Mouse (Mus musculus) bone marrow macrophage, adult 2 months (primary cell): ENCODE measurements around the gene Per1.

Experiments
- CTCF ChIP-seq: IDR thresholded peaks from 2 replicates; pipeline ENCODE4 v1.5.1; 2012; ENCODE audit warnings: low read depth, mild to moderate bottlenecking, low read length, moderate library complexity
- POLR2A ChIP-seq: IDR thresholded peaks from 2 replicates; pipeline ENCODE4 v1.6.1; 2012; ENCODE audit warnings: mild to moderate bottlenecking, low read depth, low read length, borderline replicate concordance

DNA sequence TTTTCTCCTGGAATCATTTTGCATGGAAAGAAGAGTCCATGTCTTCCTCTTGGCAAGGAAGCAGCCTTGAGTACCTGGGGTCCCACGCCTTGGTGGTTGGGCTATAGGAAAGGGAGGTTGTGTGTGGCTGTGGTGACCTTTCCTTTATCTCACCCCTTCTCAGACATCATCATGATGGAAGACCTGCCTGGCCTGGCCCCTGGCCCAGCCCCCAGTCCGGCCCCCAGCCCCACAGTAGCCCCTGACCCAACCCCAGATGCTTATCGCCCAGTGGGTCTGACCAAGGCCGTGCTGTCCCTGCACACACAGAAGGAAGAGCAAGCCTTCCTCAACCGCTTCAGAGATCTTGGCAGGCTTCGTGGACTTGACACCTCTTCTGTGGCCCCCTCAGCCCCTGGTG is 10.2 kb downstream of the Per1 start:
- TF ChIP-seq CTCF = no peak
- TF ChIP-seq POLR2A = no peak
